Mouse (Mus musculus) neutrophil, adult 5-6 weeks (primary cell): ENCODE data around the gene Snx22. TPM values are rescaled to one million over a fixed set of nuclear protein-coding genes. Genes with fewer than 3 reads are reported as not detected.

Experiments used
- ATAC-seq: fragments of 151-379, 151-347 bp; 2 replicates; pipeline ENCODE4 v1.8.0; 2017; ENCODE audit warnings: mild to moderate bottlenecking, moderate TSS enrichment; ENCODE audit not compliant: insufficient number of reproducible peaks, poor library complexity, low FRiP score, severe bottlenecking; ENCODE audit errors: extremely low read depth
- total RNA-seq: library from RNA; stranded (forward); fragments of 200-1000 nt; gene quantifications from 2 replicates; pipeline ENCODE4 v1.2.3, GENCODE M21; 2017

The Snx22 gene
- total RNA-seq, 1 experiment from 2014 or later, result 0.58 TPM

GRCm38 (mm10) chr9:66078072-66078471 lies 8.6 kb upstream of the Snx22 start:
- no peak for ATAC-seq

- no peak for ATAC-seq
These were observed 3.2 kb upstream of the Snx22 start for GRCm38 (mm10) chr9:66072754-66073153.

- ATAC-seq, result no peak
These were observed 632 bp upstream of the Snx22 start for GRCm38 (mm10) chr9:66070151-66070550.

- no peak for ATAC-seq
These were observed 538 bp downstream of the Snx22 start for GRCm38 (mm10) chr9:66068971-66069391.

- no peak for ATAC-seq
These were observed 1.5 kb downstream of the Snx22 start for GRCm38 (mm10) chr9:66068056-66068455.

GRCm38 (mm10) chr9:66067542-66067941 lies 2.0 kb downstream of the Snx22 start:
- no peak for ATAC-seq

GRCm38 (mm10) chr9:66066791-66067190 lies 2.7 kb downstream of the Snx22 start:
- no peak for ATAC-seq

GRCm38 (mm10) chr9:66064316-66064715 lies 5.2 kb downstream of the Snx22 start:
- no peak for ATAC-seq

GRCm38 (mm10) chr9:66063446-66063845 lies 6.1 kb downstream of the Snx22 start:
- no peak for ATAC-seq

GRCm38 (mm10) chr9:66061656-66062055 lies 7.9 kb downstream of the Snx22 start:
- ATAC-seq, result no peak

- ATAC-seq, result no peak
These were observed 8.5 kb downstream of the Snx22 start for GRCm38 (mm10) chr9:66060986-66061385.

GRCm38 (mm10) chr9:66060308-66060647 lies 9.2 kb downstream of the Snx22 start:
- 0 out of 2 replicates have a peak, but pooled peaks have one; percentile 4 for ATAC-seq

- peak; percentile 95 for ATAC-seq
These were observed 9.8 kb downstream of the Snx22 start, which contains the start of gene Ppib for GRCm38 (mm10) chr9:66059583-66060307. Gene Ppib, plus strand, starts transcription at chr9:66060222.

GRCm38 (mm10) chr9:66053620-66054019 lies 15.9 kb downstream of the Snx22 start:
- ATAC-seq, result no peak

GRCm38 (mm10) chr9:66052731-66053130 lies 16.8 kb downstream of the Snx22 start:
- ATAC-seq, result no peak

- no peak for ATAC-seq
These were observed 18.0 kb downstream of the Snx22 start for GRCm38 (mm10) chr9:66051493-66051892.

- no peak for ATAC-seq
These were observed 19.5 kb downstream of the Snx22 start for GRCm38 (mm10) chr9:66049931-66050601.

- no peak for ATAC-seq
These were observed 26.3 kb downstream of the Snx22 start for GRCm38 (mm10) chr9:66043241-66043640.

- no peak for ATAC-seq
These were observed 27.2 kb downstream of the Snx22 start for GRCm38 (mm10) chr9:66042331-66042730.

- ATAC-seq, result no peak
These were observed 28.7 kb downstream of the Snx22 start for GRCm38 (mm10) chr9:66040801-66041200.
